Mouse (Mus musculus): ENCODE results near the gene Atp5j2. TPM values are rescaled to one million over a fixed set of nuclear protein-coding genes. Genes with fewer than 3 reads are reported as not detected.

Atp5j2 gene
- total RNA-seq, 2 experiments from 2014 or later, result 810 to 842 TPM

Other genes with a start within 250 kb of the Atp5j2 start
- gene Smurf1, start 226.2 kb downstream of the Atp5j2 start, total RNA-seq (2021), result 10 to 100 TPM; 20.6 to 23.4 TPM
- gene Gm4871, start 159.3 kb downstream of the Atp5j2 start, total RNA-seq (2021), result not detected
- not detected for gene 1700018F24Rik, start 149.1 kb downstream of the Atp5j2 start, total RNA-seq (2021)
- 100 to 1,000 TPM; 102 to 106 TPM for gene Arpc1a, start 108.2 kb downstream of the Atp5j2 start, total RNA-seq (2021)
- not detected for gene Kpna7, start 108.0 kb downstream of the Atp5j2 start, total RNA-seq (2021)
- gene Arpc1b, start 77.8 kb downstream of the Atp5j2 start, total RNA-seq (2021), result 100 to 1,000 TPM; 212 to 226 TPM
- 10 to 100 TPM; 74.5 to 80.9 TPM for gene Pdap1, start 51.8 kb downstream of the Atp5j2 start, total RNA-seq (2021)
- 100 to 1,000 TPM in 1 of 2 experiments, 10 to 100 TPM in 1; 97.3 to 102 TPM for gene Bud31, start 51.7 kb downstream of the Atp5j2 start, total RNA-seq (2021)
- gene Ptcd1, start 25.0 kb downstream of the Atp5j2 start, total RNA-seq (2021), result 10 to 100 TPM; 21.7 to 29.0 TPM
- 10 to 100 TPM; 20.2 to 22.7 TPM for gene Cpsf4, start 24.8 kb downstream of the Atp5j2 start, total RNA-seq (2021)
- 1 to 10 TPM; 7.1 to 9.8 TPM for gene Zkscan14, start 9.8 kb upstream of the Atp5j2 start, total RNA-seq (2021)
- 10 to 100 TPM; 12.2 to 12.3 TPM for gene Zkscan5, start 12.5 kb upstream of the Atp5j2 start, total RNA-seq (2021)
- 10 to 100 TPM; 41.1 to 48.9 TPM for gene Zfp655, start 39.7 kb upstream of the Atp5j2 start, total RNA-seq (2021)
- 10 to 100 TPM; 15.3 to 20.4 TPM for gene Zscan25, start 88.4 kb upstream of the Atp5j2 start, total RNA-seq (2021)
- under 1 TPM in 1 of 2 experiments, not detected in 1; 0.12 TPM for gene Cyp3a57, start 153.2 kb upstream of the Atp5j2 start, total RNA-seq (2021)

Data from adrenal gland, postnatal 10 days (tissue).